Mouse (Mus musculus) heart, adult 2 months (tissue): ENCODE results near the gene Cd300ld4.

Source experiments
- CTCF ChIP-seq: fragments of 200-600 bp; IDR thresholded peaks from 2 replicates; pipeline ENCODE4 v1.8.1; 2022; ENCODE audit warnings: antibody characterized with exemption, mild to moderate bottlenecking, moderate library complexity
- EP300 ChIP-seq: fragments of 200-500 bp; IDR thresholded peaks from 2 replicates; pipeline ENCODE4 v1.6.1; 2011; ENCODE audit warnings: low read depth, low read length, control low read depth; ENCODE audit not compliant: insufficient read depth
- POLR2A ChIP-seq: fragments of 200-500 bp; IDR thresholded peaks from 2 replicates; pipeline ENCODE4 v1.6.1; 2011; ENCODE audit warnings: mild to moderate bottlenecking, low read depth, low read length, control low read depth; ENCODE audit not compliant: insufficient read depth

- no peak for TF ChIP-seq CTCF
- TF ChIP-seq POLR2A, result no peak
- no peak for TF ChIP-seq EP300
Measured at GRCm38 (mm10) chr11:115071015-115071551, 44.3 kb upstream of the Cd300ld4 start.
